Mouse (Mus musculus) Muller cell, postnatal 12 days (primary cell): ENCODE measurements at regions not wholly inside any gene's neighbourhood (a gene's known extent, or its start where the extent isn't known, plus 50 kb on each side); places are given as distances from the start of the nearest gene placed in this dataset.

Source experiments
- DNase-seq: peaks from one replicate; pipeline ENCODE4 v3.0.0-alpha.2; 2015; ENCODE audit errors: inconsistent ontology term

GRCm38 (mm10) chr3:48658386-48658785, 1098.7 kb downstream of the Pcdh18 start:
- no peak for DNase-seq

GRCm38 (mm10) chr3:48655084-48655483, 1102.0 kb downstream of the Pcdh18 start:
- DNase-seq: no peak

GRCm38 (mm10) chr3:48631889-48632483, 1125.1 kb downstream of the Pcdh18 start:
- no peak for DNase-seq

GRCm38 (mm10) chr3:48608933-48609332, 1148.2 kb downstream of the Pcdh18 start:
- no peak for DNase-seq

- peak; percentile 56 for DNase-seq
Observed at GRCm38 (mm10) chr3:48604840-48605239, 1152.3 kb downstream of the Pcdh18 start.

GRCm38 (mm10) chr3:48587341-48587740, 1169.8 kb downstream of the Pcdh18 start:
- DNase-seq: no peak

GRCm38 (mm10) chr3:48586145-48586544, 1171.0 kb downstream of the Pcdh18 start:
- DNase-seq: peak; percentile 26

- DNase-seq: no peak
Observed at GRCm38 (mm10) chr3:48584340-48584739, 1172.8 kb downstream of the Pcdh18 start.

- peak; percentile 90 for DNase-seq
Observed at GRCm38 (mm10) chr3:48582521-48582920, 1174.6 kb downstream of the Pcdh18 start.

- no peak for DNase-seq
Observed at GRCm38 (mm10) chr3:48579971-48580370, 1177.2 kb downstream of the Pcdh18 start.

- DNase-seq: no peak
Observed at GRCm38 (mm10) chr3:48579229-48579628, 1177.9 kb downstream of the Pcdh18 start.

- no peak for DNase-seq
Observed at GRCm38 (mm10) chr3:48546669-48547068, 1210.5 kb downstream of the Pcdh18 start.

GRCm38 (mm10) chr3:48515009-48515408, 1242.1 kb downstream of the Pcdh18 start:
- no peak for DNase-seq

GRCm38 (mm10) chr3:48503996-48504395, 1253.1 kb downstream of the Pcdh18 start:
- DNase-seq: no peak

- no peak for DNase-seq
Observed at GRCm38 (mm10) chr3:48464679-48465078, 1292.4 kb downstream of the Pcdh18 start.

GRCm38 (mm10) chr3:48441938-48442337, 1315.2 kb downstream of the Pcdh18 start:
- no peak for DNase-seq

GRCm38 (mm10) chr3:48429406-48430033, 1327.6 kb downstream of the Pcdh18 start:
- DNase-seq: no peak

GRCm38 (mm10) chr3:48389862-48390261, 1367.3 kb downstream of the Pcdh18 start:
- DNase-seq: no peak
